Mouse (Mus musculus) cerebellum, adult 2 months (tissue): ENCODE results near the gene Fhad1. TPM values are rescaled to one million over a fixed set of nuclear protein-coding genes. Genes with fewer than 3 reads are reported as not detected.

Source experiments
- DNase-seq, 2 experiments: peaks; one replicate each; pipeline ENCODE4 v3.0.0; 2021
- H3K27ac ChIP-seq: fragments of 200-500 bp; 2 replicates; pipeline ENCODE4 v1.5.1; 2012; ENCODE audit warnings: low read length, control low read depth, inconsistent platforms; ENCODE audit not compliant: insufficient read depth
- H3K27me3 ChIP-seq: fragments of 200-500 bp; 2 replicates; pipeline ENCODE4 v1.6.1; 2012; ENCODE audit warnings: inconsistent platforms, mild to moderate bottlenecking, low read length, moderate library complexity; ENCODE audit not compliant: control insufficient read depth, insufficient read depth
- H3K4me1 ChIP-seq: fragments of 200-500 bp; 2 replicates; pipeline ENCODE4 v1.6.1; 2011; ENCODE audit warnings: low read length; ENCODE audit not compliant: control insufficient read depth, insufficient read depth
- H3K4me3 ChIP-seq: fragments of 200-500 bp; replicated peaks from 2 replicates; pipeline ENCODE3; 2011; ENCODE audit warnings: mild to moderate bottlenecking, low read depth, low read length, control low read depth; ENCODE audit not compliant: insufficient read depth
- CTCF ChIP-seq: fragments of 200-500 bp; IDR thresholded peaks from 2 replicates; pipeline ENCODE4 v1.5.1; 2011; ENCODE audit warnings: low read depth, mild to moderate bottlenecking, control low read depth, low read length, moderate library complexity, borderline replicate concordance; ENCODE audit not compliant: insufficient read depth
- POLR2A ChIP-seq: fragments of 200-500 bp; IDR thresholded peaks from 2 replicates; pipeline ENCODE4 v1.6.1; 2011; ENCODE audit warnings: low read length, control low read depth, borderline replicate concordance; ENCODE audit not compliant: insufficient read depth
- WGBS: fragments of 180-500 bp; shearing (Covaris S2); methylation state at CpG from one replicate; pipeline ENCODE4 v1.1.7; 2018; 5-methylcytosine and 5-hydroxymethylcytosine counted together
- polyA plus RNA-seq: library from polyadenylated mRNA; depleted of rRNA; stranded (reverse); fragments of >200 nt; gene quantifications from 2 replicates; pipeline ENCODE4 v1.2.3, GENCODE M21; 2012

The Fhad1 gene
- polyA plus RNA-seq, 1 experiment = 2.1 TPM

GRCm38 (mm10) chr4:141931526-141931925 lies 83.4 kb downstream of the Fhad1 start:
- peaks cover 18% of the 10 kb centered on the region for H3K4me1 ChIP-seq
- WGBS = 98% methylated on average over 5 of the region's 5 CpGs
- no peaks in the 10 kb centered on the region for H3K27me3 ChIP-seq
- DNase-seq = no peak
- H3K27ac ChIP-seq = no peak overlapping the region
- no peak for TF ChIP-seq CTCF
- TF ChIP-seq POLR2A = no peak
- H3K4me3 ChIP-seq = no peak overlapping the region

- no peak for TF ChIP-seq CTCF
- TF ChIP-seq POLR2A = no peak
- WGBS = 29% methylated on average over 11 of the region's 11 CpGs
- H3K4me1 ChIP-seq = peaks cover 18% of the 10 kb centered on the region
- DNase-seq = peak; percentile 36 to 53
- H3K27ac ChIP-seq = no peak overlapping the region
- H3K27me3 ChIP-seq = no peaks in the 10 kb centered on the region
- H3K4me3 ChIP-seq = no peak overlapping the region
These were observed 84.9 kb downstream of the Fhad1 start for GRCm38 (mm10) chr4:141930001-141930400.

- H3K4me1 ChIP-seq = peaks cover 18% of the 10 kb centered on the region
- peak; percentile 65 to 83 for DNase-seq
- H3K27ac ChIP-seq = no peak overlapping the region
- WGBS = 6% methylated on average over 7 of the region's 7 CpGs
- TF ChIP-seq CTCF (no peak), POLR2A (no peak)
- no peaks in the 10 kb centered on the region for H3K27me3 ChIP-seq
- H3K4me3 ChIP-seq = no peak overlapping the region
These were observed 86.0 kb downstream of the Fhad1 start for GRCm38 (mm10) chr4:141928881-141929281.

GRCm38 (mm10) chr4:141925781-141926345 lies 89.0 kb downstream of the Fhad1 start:
- Histone ChIP-seq H3K27ac (no peak overlapping the region), H3K4me1 (peaks cover 18% of the 10 kb centered on the region), H3K27me3 (no peaks in the 10 kb centered on the region), H3K4me3 (no peak overlapping the region)
- WGBS = 84% methylated on average over 5 of the region's 5 CpGs
- TF ChIP-seq POLR2A = no peak
- no peak for TF ChIP-seq CTCF
- no peak for DNase-seq

DNA sequence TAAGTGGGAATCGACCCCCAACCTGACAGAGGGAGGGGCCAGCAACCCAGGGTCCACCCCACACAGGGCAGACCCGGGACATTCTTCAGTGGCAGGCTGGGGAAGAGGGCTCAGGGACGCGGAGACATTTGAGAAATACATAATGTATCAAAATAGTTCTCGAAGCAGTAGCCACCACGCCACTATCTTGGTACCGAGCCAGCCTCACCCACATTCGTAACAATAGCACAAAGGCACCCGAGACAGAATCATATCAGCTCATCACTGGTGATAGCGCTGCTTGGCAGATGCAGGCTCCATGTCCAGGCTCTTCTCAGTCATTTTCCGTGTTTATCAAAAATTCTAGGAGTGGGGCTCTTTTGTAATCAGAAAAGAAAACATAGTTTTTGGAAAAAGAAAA lies 90.9 kb downstream of the Fhad1 start:
- Histone ChIP-seq H3K27ac (no peak overlapping the region), H3K4me1 (peaks cover 5% of the 10 kb centered on the region), H3K4me3 (no peak overlapping the region), H3K27me3 (no peaks in the 10 kb centered on the region)
- WGBS = 77% methylated on average over 11 of the region's 11 CpGs
- DNase-seq = no peak
- TF ChIP-seq CTCF (no peak), POLR2A (no peak)

DNA sequence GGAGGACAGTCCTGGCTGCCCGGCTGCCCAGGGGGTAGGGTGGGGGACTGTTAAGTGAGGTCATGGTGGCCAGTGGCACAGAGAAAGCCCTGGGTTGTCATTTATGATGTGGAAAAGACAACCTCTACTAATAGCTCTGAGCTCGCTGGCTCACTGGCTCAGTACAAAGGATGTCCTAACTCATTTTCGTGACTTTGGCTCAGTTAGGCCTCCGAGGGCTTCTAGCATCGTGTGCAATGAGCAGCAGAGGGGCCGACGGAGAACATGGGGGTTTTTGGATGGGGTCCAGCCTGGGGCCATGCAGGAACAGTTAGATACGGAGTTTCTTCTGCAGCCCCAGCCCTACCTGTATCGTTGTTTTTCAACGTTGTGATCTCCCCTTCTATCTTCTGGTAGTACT lies 94.5 kb downstream of the Fhad1 start:
- H3K4me3 ChIP-seq = no peak overlapping the region
- WGBS = 53% methylated on average over 10 of the region's 10 CpGs
- no peak for DNase-seq
- H3K4me1 ChIP-seq = no peaks in the 10 kb centered on the region
- H3K27me3 ChIP-seq = no peaks in the 10 kb centered on the region
- H3K27ac ChIP-seq = no peak overlapping the region
- TF ChIP-seq CTCF (no peak), POLR2A (no peak)

DNA sequence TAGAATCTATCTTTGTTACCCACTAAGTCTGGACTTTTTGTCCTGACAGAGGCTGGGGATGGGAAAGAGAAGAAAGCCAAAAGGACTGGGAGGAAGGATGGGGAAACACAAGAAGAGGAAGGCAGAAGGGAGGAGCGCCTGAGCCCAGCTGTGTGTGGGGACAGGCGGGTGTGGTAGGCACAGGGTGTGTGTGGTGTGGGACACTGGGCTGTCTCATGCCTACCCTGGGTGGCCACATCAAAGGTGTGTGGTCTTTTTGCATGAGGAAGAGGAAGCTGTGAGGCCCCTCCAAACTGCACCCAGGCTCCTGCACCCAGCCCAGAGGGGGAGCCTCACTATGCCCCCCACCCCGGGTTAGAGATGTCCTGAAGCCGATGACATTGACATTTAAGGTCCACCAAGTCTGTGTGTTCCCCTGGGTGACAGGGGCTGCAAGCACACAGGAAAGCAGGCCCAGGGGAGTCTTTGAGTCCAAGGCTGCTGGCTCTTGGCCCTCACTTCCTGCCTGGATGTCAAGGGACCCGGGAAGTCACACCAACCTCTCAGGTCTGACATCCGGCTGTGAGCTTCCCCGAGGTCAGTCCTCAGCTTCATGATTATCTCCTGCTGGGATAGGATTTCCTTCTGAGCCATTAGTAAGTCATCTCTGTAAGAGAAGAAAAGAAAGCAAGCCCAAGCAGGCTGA lies 97.0 kb downstream of the Fhad1 start:
- Histone ChIP-seq H3K4me3 (no peak overlapping the region), H3K27me3 (no peaks in the 10 kb centered on the region), H3K27ac (no peak overlapping the region), H3K4me1 (no peaks in the 10 kb centered on the region)
- TF ChIP-seq POLR2A (no peak), CTCF (no peak)
- 62% methylated on average over 7 of the region's 7 CpGs for WGBS
- DNase-seq = no peak

DNA sequence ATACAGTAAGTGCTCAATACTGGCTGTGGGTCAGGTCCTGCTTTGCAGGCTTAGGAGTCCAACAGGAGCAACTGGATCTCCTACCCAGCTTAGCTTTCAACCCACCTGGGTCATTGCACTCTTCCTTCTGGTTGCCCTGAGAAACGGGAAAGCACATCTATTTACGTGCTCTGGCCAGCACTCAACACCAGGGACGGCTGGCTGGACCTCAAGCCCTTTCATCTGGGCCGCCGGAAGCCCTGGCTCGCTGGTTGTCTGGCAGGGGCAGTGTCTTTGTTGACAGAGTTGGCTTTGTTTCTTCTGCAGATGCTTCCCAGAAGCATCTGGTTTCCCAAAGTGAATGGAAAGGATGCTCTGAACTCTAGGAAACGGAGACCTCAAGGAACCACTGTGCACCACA lies 100.8 kb downstream of the Fhad1 start:
- Histone ChIP-seq H3K27ac (no peak overlapping the region), H3K4me3 (no peak overlapping the region)
- DNase-seq = no peak

More for the DNA sequence above, 100.8 kb downstream of the Fhad1 start:
- 39% methylated on average over 7 of the region's 7 CpGs for WGBS
- no peaks in the 10 kb centered on the region for H3K27me3 ChIP-seq
- TF ChIP-seq CTCF (no peak), POLR2A (no peak)
- H3K4me1 ChIP-seq = no peaks in the 10 kb centered on the region
